Mouse (Mus musculus): ENCODE results near the gene Trpv4. TPM values are rescaled to one million over a fixed set of nuclear protein-coding genes. Genes with fewer than 3 reads are reported as not detected.

Gene Trpv4
- total and polyA plus RNA-seq, 2 experiments from 2014 or later, result 0.88 to 3.4 TPM

GRCm38 (mm10) chr5:114597652-114598051 lies 60.6 kb downstream of the Trpv4 start:
- Histone ChIP-seq H3K4me1 (ENCODE audit: insufficient read depth, low read length) (peaks cover 9% of the 10 kb centered on the region), H3K27me3 (ENCODE audit: insufficient read depth, low read length) (no peaks in the 10 kb centered on the region), H3K36me3 (ENCODE audit: insufficient read depth, low read length) (peaks cover 7% of the 10 kb centered on the region), H3K4me2 (ENCODE audit: low read depth, low read length, poor library complexity, severe bottlenecking) (no peak overlapping the region), H3K9me3 (ENCODE audit: low read length) (no peaks in the 10 kb centered on the region), H3K9ac (replicated peaks; ENCODE audit: low read length, poor library complexity, severe bottlenecking) (no peak overlapping the region), H3K27ac (ENCODE audit: low read depth, low read length) (no peak overlapping the region), H3K4me3 (ENCODE audit: low read depth, low read length) (no peak overlapping the region)
- no peak for TF ChIP-seq CTCF (IDR thresholded peaks at IDR 0.05)
- DNase-seq (ENCODE audit: low spot score), result no peak
- WGBS, result 43% methylated on average over 6 of the region's 6 CpGs
- ATAC-seq (ENCODE audit: low FRiP score), result no peak

- no peak overlapping the region for H3K4me2 ChIP-seq (ENCODE audit: low read depth, low read length, poor library complexity, severe bottlenecking)
- DNase-seq (ENCODE audit: low spot score), result no peak
- no peak for TF ChIP-seq CTCF (IDR thresholded peaks at IDR 0.05)
- no peaks in the 10 kb centered on the region for H3K9me3 ChIP-seq (ENCODE audit: low read length)
- H3K4me3 ChIP-seq (ENCODE audit: low read depth, low read length), result no peak overlapping the region
- peaks cover 10% of the 10 kb centered on the region for H3K4me1 ChIP-seq (ENCODE audit: insufficient read depth, low read length)
- H3K27me3 ChIP-seq (ENCODE audit: insufficient read depth, low read length), result no peaks in the 10 kb centered on the region
- 45% methylated on average over 8 of the region's 8 CpGs for WGBS
- H3K9ac ChIP-seq (replicated peaks; ENCODE audit: low read length, poor library complexity, severe bottlenecking), result no peak overlapping the region
- ATAC-seq (ENCODE audit: low FRiP score), result no peak
- peaks cover 7% of the 10 kb centered on the region for H3K36me3 ChIP-seq (ENCODE audit: insufficient read depth, low read length)
- no peak overlapping the region for H3K27ac ChIP-seq (ENCODE audit: low read depth, low read length)
Measured at GRCm38 (mm10) chr5:114597222-114597621, 61.0 kb downstream of the Trpv4 start.

GRCm38 (mm10) chr5:114596604-114597003 lies 61.6 kb downstream of the Trpv4 start:
- no peaks in the 10 kb centered on the region for H3K9me3 ChIP-seq (ENCODE audit: low read length)
- H3K27me3 ChIP-seq (ENCODE audit: insufficient read depth, low read length), result no peaks in the 10 kb centered on the region
- no peak overlapping the region for H3K27ac ChIP-seq (ENCODE audit: low read depth, low read length)
- 32% methylated on average over 10 of the region's 10 CpGs for WGBS
- TF ChIP-seq CTCF (IDR thresholded peaks at IDR 0.05), result no peak
- H3K36me3 ChIP-seq (ENCODE audit: insufficient read depth, low read length), result peaks cover 7% of the 10 kb centered on the region
- no peak overlapping the region for H3K9ac ChIP-seq (replicated peaks; ENCODE audit: low read length, poor library complexity, severe bottlenecking)
- no peak for DNase-seq (ENCODE audit: low spot score)
- H3K4me3 ChIP-seq (ENCODE audit: low read depth, low read length), result no peak overlapping the region
- H3K4me2 ChIP-seq (ENCODE audit: low read depth, low read length, poor library complexity, severe bottlenecking), result no peak overlapping the region
- peaks cover 15% of the 10 kb centered on the region for H3K4me1 ChIP-seq (ENCODE audit: insufficient read depth, low read length)
- no peak for ATAC-seq (ENCODE audit: low FRiP score)

- H3K36me3 ChIP-seq (ENCODE audit: insufficient read depth, low read length), result peaks cover 7% of the 10 kb centered on the region
- H3K4me3 ChIP-seq (ENCODE audit: low read depth, low read length), result no peak overlapping the region
- H3K9ac ChIP-seq (replicated peaks; ENCODE audit: low read length, poor library complexity, severe bottlenecking), result no peak overlapping the region
- H3K4me2 ChIP-seq (ENCODE audit: low read depth, low read length, poor library complexity, severe bottlenecking), result no peak overlapping the region
- no peaks in the 10 kb centered on the region for H3K9me3 ChIP-seq (ENCODE audit: low read length)
- TF ChIP-seq CTCF (IDR thresholded peaks at IDR 0.05), result no peak
- H3K4me1 ChIP-seq (ENCODE audit: insufficient read depth, low read length), result peaks cover 25% of the 10 kb centered on the region
- DNase-seq (ENCODE audit: low spot score), result no peak
- H3K27ac ChIP-seq (ENCODE audit: low read depth, low read length), result no peak overlapping the region
- WGBS, result 91% methylated on average over 15 of the region's 15 CpGs
- H3K27me3 ChIP-seq (ENCODE audit: insufficient read depth, low read length), result no peaks in the 10 kb centered on the region
- ATAC-seq (ENCODE audit: low FRiP score), result no peak
Measured at GRCm38 (mm10) chr5:114594741-114595241, 63.4 kb downstream of the Trpv4 start.

- no peak for TF ChIP-seq CTCF (IDR thresholded peaks at IDR 0.05)
- DNase-seq (ENCODE audit: low spot score) (no peak), ATAC-seq (ENCODE audit: low FRiP score) (no peak)
- Histone ChIP-seq H3K9ac (replicated peaks; ENCODE audit: low read length, poor library complexity, severe bottlenecking) (no peak overlapping the region), H3K27me3 (ENCODE audit: insufficient read depth, low read length) (no peaks in the 10 kb centered on the region), H3K27ac (ENCODE audit: low read depth, low read length) (no peak overlapping the region), H3K36me3 (ENCODE audit: insufficient read depth, low read length) (peaks cover 7% of the 10 kb centered on the region), H3K4me1 (ENCODE audit: insufficient read depth, low read length) (peaks cover 32% of the 10 kb centered on the region), H3K4me3 (ENCODE audit: low read depth, low read length) (no peak overlapping the region), H3K4me2 (ENCODE audit: low read depth, low read length, poor library complexity, severe bottlenecking) (no peak overlapping the region), H3K9me3 (ENCODE audit: low read length) (no peaks in the 10 kb centered on the region)
- 91% methylated on average over 5 of the region's 5 CpGs for WGBS
Measured at GRCm38 (mm10) chr5:114593949-114594348, 64.3 kb downstream of the Trpv4 start.

- DNase-seq (ENCODE audit: low spot score), result no peak
- no peak for TF ChIP-seq CTCF (IDR thresholded peaks at IDR 0.05)
- Histone ChIP-seq H3K9me3 (ENCODE audit: low read length) (no peaks in the 10 kb centered on the region), H3K27ac (ENCODE audit: low read depth, low read length) (no peak overlapping the region), H3K4me2 (ENCODE audit: low read depth, low read length, poor library complexity, severe bottlenecking) (no peak overlapping the region), H3K9ac (replicated peaks; ENCODE audit: low read length, poor library complexity, severe bottlenecking) (no peak overlapping the region), H3K36me3 (ENCODE audit: insufficient read depth, low read length) (peaks cover 7% of the 10 kb centered on the region), H3K27me3 (ENCODE audit: insufficient read depth, low read length) (no peaks in the 10 kb centered on the region), H3K4me3 (ENCODE audit: low read depth, low read length) (no peak overlapping the region), H3K4me1 (ENCODE audit: insufficient read depth, low read length) (peaks cover 34% of the 10 kb centered on the region)
- ATAC-seq (ENCODE audit: low FRiP score), result no peak
- 45% methylated on average over 12 of the region's 12 CpGs for WGBS
Measured at GRCm38 (mm10) chr5:114593161-114593821, 64.9 kb downstream of the Trpv4 start.
